Mouse (Mus musculus) lung, postnatal 25 days (tissue): Measurements from ENCODE around the gene Pigq.

Experiments used
- DNase-seq: peaks from one replicate; pipeline ENCODE4 v3.0.0; 2022; ENCODE audit warnings: low spot score

Gene Pigq

GRCm38 (mm10) chr17:25958771-25959494 lies 14.2 kb upstream of the Pigq start:
- DNase-seq = no peak

DNA sequence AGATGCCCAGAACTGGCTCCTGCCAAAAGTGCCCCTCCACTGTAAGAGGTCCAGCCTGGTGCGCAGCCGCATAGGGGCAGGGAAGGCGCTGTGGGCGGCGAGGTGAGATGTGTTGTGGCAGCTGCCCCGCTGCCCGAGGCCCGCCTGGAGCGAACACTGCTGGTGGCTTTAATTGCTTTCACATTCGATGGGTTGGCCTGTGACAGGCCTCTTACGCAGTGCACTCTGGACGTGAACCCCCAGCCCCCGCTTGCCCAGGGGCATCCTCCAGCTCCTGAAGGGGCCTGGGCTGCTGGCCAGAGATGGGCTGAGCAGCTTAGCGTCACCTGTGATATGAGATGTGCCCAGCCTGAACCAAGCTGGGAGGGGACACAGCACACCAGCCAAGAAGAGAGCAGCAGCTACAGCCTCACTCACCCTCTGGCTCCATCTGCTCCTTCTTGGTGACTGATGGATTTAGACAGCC lies 12.9 kb upstream of the Pigq start:
- no peak for DNase-seq

DNA sequence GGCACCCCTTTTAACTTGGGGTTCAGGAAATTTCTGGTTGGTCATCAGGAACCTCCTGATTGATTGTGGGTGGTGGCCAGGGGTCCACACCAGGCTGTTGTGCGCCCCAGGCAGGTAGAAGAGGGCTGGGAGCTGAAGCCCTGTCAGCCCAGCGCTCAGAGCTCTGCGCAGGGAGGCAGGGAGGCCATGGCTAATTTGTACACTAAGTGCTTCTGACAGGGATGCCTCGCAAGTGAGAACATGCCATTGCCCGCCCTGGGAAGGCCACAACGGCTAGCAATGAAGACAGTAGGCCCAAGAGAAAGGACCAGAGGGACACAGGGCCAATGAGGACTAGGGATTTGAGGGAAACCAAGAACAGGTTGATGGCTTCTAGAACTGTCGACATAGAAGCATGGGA lies 11.9 kb upstream of the Pigq start:
- DNase-seq = no peak

- no peak for DNase-seq
Observed at GRCm38 (mm10) chr17:25956201-25956600, 11.5 kb upstream of the Pigq start.

DNA sequence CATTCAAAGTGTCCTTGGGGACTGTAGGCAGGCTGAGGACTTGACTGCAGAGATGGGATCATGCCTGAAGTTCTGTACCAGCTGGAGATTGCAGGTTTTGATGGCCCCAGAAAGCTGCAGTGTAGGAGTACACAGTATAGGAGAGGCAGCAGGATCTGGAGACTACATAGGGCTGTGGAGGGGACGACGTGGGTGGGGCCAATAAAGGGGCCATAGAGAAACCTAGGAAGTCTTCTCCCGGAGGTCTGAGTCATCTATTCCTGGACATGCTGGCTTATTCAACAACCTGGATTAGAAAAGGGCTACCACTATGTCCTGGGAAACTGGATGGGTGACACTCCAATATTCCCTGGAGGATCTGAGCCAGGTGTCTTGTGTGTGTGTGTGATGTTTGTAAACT lies 11.0 kb upstream of the Pigq start:
- no peak for DNase-seq

- no peak for DNase-seq
Observed at GRCm38 (mm10) chr17:25954671-25955070, 9.9 kb upstream of the Pigq start.

GRCm38 (mm10) chr17:25953161-25953560 lies 8.4 kb upstream of the Pigq start:
- no peak for DNase-seq

GRCm38 (mm10) chr17:25951803-25952623 lies 7.3 kb upstream of the Pigq start, which contains the start of gene A930017K11Rik:
A930017K11Rik (minus strand) TSS chr17:25952565.
- DNase-seq = no peak

GRCm38 (mm10) chr17:25951225-25951802 lies 6.6 kb upstream of the Pigq start:
- no peak for DNase-seq

GRCm38 (mm10) chr17:25950706-25951105 lies 6.0 kb upstream of the Pigq start:
- no peak for DNase-seq

DNA sequence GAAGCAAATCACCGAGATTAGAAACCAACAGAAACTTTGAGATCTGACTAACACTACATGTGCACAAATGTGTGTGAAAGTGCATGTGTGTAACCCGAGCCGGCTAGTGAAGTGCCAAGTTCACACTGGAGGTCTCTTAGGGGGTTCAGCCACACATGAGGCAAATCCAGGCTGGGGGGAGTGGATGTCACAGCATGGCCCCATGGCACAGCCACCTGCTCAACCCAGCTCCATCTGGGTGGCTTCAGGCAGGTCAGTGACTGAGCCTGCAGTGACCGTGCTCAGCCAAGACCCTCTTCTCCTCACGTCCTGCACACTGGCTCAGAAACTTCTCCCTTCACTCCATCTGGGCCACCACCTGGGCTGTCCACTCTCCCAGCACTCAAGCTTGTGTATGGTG lies 5.2 kb upstream of the Pigq start:
- DNase-seq = no peak

DNA sequence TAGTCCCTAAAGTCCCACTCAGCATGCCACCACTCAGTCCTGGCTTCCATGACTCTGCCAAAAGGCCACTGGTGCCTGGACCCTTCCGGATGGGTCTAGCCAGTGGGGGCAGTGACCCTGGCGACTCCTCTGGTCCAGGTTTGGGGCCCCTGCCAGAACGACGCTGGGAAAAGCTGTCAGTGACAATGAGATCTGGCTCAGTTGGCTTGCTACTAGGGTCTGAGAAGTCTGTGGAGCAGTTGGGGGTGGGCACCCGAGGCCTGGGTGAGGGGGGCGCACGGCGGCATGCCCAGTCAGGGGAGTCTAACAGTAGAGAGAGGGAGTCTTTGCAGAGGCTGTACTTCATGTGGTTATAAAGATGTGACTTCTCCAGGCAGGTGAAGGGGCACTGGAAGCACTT lies 3.3 kb upstream of the Pigq start:
- no peak for DNase-seq

DNA sequence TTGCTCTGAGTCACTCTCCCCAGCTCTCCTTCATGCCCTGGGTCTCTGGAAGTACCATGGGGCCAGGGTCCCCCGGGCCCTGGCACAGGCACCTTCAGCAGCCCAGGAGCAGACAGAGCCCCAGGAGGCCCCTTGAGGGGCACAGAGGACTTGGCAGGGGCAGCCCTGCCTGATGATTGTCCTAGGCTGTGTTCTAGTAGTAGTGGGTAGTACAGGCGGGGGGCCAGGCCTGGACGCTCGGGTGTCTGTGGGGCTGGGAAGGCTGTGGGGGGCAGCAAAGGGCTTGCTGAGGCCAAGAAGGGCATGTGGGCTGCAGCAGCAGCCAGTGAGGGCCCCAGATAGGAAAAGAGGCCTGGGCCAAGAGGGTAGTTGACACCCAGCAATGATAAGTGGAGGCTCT lies 2.8 kb upstream of the Pigq start:
- DNase-seq = no peak

DNA sequence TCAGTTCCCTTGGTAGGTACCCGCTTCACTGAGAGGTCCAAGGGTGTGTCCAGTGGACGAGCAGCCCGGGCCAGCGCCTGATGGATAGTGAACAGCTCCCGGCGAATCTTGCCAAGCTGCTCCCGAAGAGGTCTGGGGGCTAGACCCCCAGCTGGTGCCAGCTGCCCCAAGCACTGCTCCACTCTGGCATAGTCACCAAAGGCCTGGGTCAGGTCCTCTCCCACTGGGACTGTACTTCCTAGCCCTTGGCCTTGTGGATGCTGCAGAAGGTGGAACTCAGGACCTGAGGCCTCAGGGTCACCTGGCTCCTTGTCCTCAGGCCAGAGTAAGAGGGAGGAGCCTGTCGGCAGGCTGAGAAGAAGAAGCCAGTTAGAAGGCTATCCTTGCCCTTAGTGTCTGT lies 2.2 kb upstream of the Pigq start:
- DNase-seq = no peak

DNA sequence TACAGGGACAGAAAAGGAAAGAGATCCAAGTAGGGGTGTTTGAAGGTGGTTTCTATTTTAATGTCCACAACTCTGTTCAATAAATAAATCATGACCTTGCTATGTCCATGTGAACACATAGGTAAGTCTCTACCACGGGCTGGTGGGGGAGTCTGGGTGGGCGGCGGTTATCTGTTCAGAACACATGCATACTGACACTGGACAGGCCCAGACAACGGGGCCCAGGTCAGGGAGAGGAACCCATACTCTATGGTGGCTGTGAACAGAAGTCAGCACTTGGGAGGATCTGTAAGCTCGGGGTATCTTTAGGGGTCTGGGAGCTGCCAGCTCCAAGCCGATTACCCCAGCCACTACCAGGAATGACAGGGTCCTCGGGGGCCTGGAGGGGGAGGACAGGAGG lies 1.6 kb upstream of the Pigq start:
- DNase-seq = no peak

GRCm38 (mm10) chr17:25945517-25946155 lies 900 bp upstream of the Pigq start:
- no peak for DNase-seq

- DNase-seq = no peak
Observed at GRCm38 (mm10) chr17:25943769-25944168, 967 bp downstream of the Pigq start.

- DNase-seq = no peak
Observed at GRCm38 (mm10) chr17:25943221-25943620, 1.5 kb downstream of the Pigq start.

DNA sequence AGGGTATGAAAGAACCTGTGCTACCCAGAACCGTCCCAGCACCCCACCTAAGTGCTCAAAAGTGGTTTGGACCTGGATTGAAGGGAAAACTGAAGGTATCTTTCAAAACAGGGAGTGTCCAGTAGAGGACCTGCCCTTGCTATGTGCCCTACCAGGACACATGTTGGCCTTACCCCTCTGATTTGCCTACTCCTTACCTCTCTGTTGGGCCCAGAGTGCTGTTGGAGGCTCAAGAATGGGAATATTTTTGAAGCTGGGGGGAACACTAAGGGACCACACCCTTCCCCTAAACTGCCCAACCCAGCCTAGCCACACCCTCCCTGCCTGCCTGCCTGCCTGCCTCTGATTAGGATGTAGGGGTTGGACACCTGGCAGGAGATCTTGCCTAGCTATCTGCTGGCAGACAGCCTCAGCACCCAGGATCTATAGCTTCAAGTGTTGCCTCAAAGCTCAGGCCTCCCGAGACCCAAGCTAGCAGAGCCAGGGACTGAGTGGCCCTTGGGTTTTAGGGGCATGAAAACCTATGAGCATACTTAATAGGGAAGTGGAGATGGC lies 2.1 kb downstream of the Pigq start:
- no peak for DNase-seq

- peak; percentile 62 for DNase-seq
Observed at GRCm38 (mm10) chr17:25941511-25942241, 3.1 kb downstream of the Pigq start.

DNA sequence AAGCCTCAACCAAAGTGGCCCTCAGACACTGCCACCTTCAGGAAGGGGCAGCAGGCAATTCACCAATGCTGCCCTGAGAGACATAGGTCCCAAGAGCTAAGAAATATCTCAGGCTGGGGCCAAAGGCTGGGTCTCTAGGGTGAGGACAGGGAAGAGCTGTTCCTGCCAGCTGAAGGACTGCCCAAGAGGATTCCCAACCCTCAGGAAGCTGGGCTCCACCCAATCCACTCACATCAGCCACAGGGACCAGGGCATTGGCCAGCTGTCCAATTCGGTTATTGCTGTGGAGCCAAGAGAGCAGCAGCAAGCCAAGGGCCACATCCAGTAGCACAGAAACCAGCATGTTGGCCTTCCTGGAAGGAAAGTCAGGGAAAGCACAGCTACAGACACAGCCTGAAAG lies 10.2 kb downstream of the Pigq start:
- no peak for DNase-seq

- no peak for DNase-seq
Observed at GRCm38 (mm10) chr17:25925348-25925747, 19.4 kb downstream of the Pigq start.
